Mouse (Mus musculus): ENCODE measurements around the gene Sacm1l. TPM values are rescaled to one million over a fixed set of nuclear protein-coding genes. Genes with fewer than 3 reads are reported as not detected.

Gene Sacm1l
- polyA plus RNA-seq, 1 experiment from 2014 or later, result 74.4 TPM

DNA sequence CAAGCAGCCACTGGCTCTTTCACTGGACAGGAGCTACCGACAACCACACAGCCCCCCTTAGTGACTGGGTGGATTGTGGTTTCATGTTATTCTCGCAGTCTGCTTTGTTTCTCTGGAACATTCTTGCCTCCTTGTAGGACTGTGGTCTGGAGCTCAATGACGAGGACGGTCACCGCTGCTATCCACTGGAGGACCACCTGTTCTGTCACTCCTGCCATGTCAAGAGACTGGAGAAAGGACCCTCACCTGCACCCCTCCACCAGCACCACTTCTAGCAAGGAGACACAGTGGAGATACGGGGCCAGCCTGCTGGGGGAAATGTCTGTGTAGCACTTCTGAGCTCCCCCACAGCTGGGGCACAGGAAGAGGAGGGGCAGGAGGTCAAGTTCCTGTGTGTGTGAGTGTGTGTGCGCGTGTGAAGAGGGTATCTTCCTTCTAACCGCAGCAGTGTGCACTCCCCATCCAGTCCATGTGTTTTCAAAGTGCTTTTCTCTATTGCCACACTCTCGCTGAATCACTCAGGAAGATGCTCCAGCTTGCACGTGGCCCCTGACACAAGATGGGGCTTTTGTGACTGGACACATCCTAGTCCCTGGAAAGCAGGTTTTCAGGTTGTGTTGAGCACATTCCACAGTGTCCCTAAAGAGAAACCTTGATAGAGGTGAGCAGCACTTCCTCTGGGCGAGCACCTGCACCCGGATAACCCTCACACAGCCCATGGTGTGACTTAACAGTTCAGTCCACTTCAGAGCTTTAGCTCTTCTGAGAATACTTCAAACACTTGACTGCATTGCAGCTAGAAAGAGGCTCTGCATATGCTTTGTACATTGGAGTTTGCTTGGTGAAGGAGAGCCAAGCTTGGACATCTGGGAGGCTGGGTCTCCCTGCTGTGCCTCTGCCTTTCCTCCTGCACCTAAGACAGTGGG, 10.3 kb upstream of the Sacm1l start:
- WGBS, result 78% methylated on average over 13 of the region's 13 CpGs
- Histone ChIP-seq H3K27ac (ENCODE audit: low read length) (no peak overlapping the region), H3K36me3 (ENCODE audit: control insufficient read depth, insufficient read depth, low read length) (peaks cover 25% of the 10 kb centered on the region), H3K4me2 (ENCODE audit: low read depth, low read length) (no peak overlapping the region), H3K4me3 (ENCODE audit: low read length) (no peak overlapping the region), H3K9me3 (ENCODE audit: control insufficient read depth, low read length) (no peaks in the 10 kb centered on the region), H3K4me1 (ENCODE audit: control insufficient read depth, insufficient read depth, low read length) (0 out of 2 replicates have a peak, but pooled peaks cover 4% of the 10 kb centered on the region), H3K27me3 (replicated peaks; ENCODE audit: control insufficient read depth, insufficient read depth, low read length) (no peaks in the 10 kb centered on the region), H3K9ac (ENCODE audit: low read depth, low read length) (no peak overlapping the region)
- ATAC-seq, result no peak

GRCm38 (mm10) chr9:123520735-123521134, 8.8 kb upstream of the Sacm1l start:
- peak; percentile 57 for ATAC-seq
- H3K27me3 ChIP-seq (replicated peaks; ENCODE audit: control insufficient read depth, insufficient read depth, low read length), result no peaks in the 10 kb centered on the region
- peak overlapping the region; percentile 34; the same call in 1 of the 2 replicates for H3K27ac ChIP-seq (ENCODE audit: low read length)
- H3K4me1 ChIP-seq (ENCODE audit: control insufficient read depth, insufficient read depth, low read length), result peaks cover 6% of the 10 kb centered on the region; the same call in 1 of the 2 replicates
- H3K9me3 ChIP-seq (ENCODE audit: control insufficient read depth, low read length), result no peaks in the 10 kb centered on the region
- no peak overlapping the region for H3K9ac ChIP-seq (ENCODE audit: low read depth, low read length)
- H3K4me3 ChIP-seq (ENCODE audit: low read length), result no peak overlapping the region
- peaks cover 25% of the 10 kb centered on the region for H3K36me3 ChIP-seq (ENCODE audit: control insufficient read depth, insufficient read depth, low read length)
- WGBS, result 59% methylated on average over 3 of the region's 3 CpGs
- H3K4me2 ChIP-seq (ENCODE audit: low read depth, low read length), result no peak overlapping the region

- Histone ChIP-seq H3K36me3 (ENCODE audit: control insufficient read depth, insufficient read depth, low read length) (peaks cover 11% of the 10 kb centered on the region), H3K27me3 (replicated peaks; ENCODE audit: control insufficient read depth, insufficient read depth, low read length) (no peaks in the 10 kb centered on the region)
- no peak for ATAC-seq
Observed at GRCm38 (mm10) chr9:123523676-123524075, 5.9 kb upstream of the Sacm1l start.

DNA sequence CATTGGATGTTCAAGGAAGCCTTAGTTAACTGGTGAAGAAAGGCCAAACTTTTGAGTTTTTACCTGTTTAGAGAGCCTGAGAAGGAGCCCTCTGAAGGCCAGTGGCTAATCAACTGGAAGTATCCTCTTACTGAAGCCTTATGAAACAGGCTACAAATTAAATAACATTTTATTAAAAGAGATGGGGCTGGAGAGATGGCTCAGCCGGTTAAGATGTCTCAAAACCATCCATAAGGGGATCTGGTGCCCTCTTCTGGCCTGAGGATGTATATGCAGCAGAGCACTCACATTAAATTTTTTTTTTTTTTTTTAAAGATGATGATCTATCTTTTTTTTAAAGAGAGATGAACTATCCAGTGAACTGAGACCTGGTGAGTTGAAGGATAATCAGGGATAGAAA, 4.5 kb upstream of the Sacm1l start:
- H3K4me2 ChIP-seq (ENCODE audit: low read depth, low read length), result no peak overlapping the region
- no peak overlapping the region for H3K27ac ChIP-seq (ENCODE audit: low read length)
- H3K36me3 ChIP-seq (ENCODE audit: control insufficient read depth, insufficient read depth, low read length), result no peaks in the 10 kb centered on the region
- 2% methylated on average over 1 of the region's 1 CpGs for WGBS
- no peak overlapping the region for H3K4me3 ChIP-seq (ENCODE audit: low read length)
- no peaks in the 10 kb centered on the region for H3K27me3 ChIP-seq (replicated peaks; ENCODE audit: control insufficient read depth, insufficient read depth, low read length)
- H3K9me3 ChIP-seq (ENCODE audit: control insufficient read depth, low read length), result no peaks in the 10 kb centered on the region
- H3K4me1 ChIP-seq (ENCODE audit: control insufficient read depth, insufficient read depth, low read length), result peaks cover 6% of the 10 kb centered on the region; the same call in 1 of the 2 replicates
- no peak for ATAC-seq
- no peak overlapping the region for H3K9ac ChIP-seq (ENCODE audit: low read depth, low read length)

More at GRCm38 (mm10) chr9:123523676-123524075, 5.9 kb upstream of the Sacm1l start:
- 43% methylated on average over 3 of the region's 3 CpGs for WGBS
- H3K9ac ChIP-seq (ENCODE audit: low read depth, low read length), result no peak overlapping the region
- peaks cover 6% of the 10 kb centered on the region; the same call in 1 of the 2 replicates for H3K4me1 ChIP-seq (ENCODE audit: control insufficient read depth, insufficient read depth, low read length)
- no peak overlapping the region for H3K27ac ChIP-seq (ENCODE audit: low read length)
- no peaks in the 10 kb centered on the region for H3K9me3 ChIP-seq (ENCODE audit: control insufficient read depth, low read length)
- H3K4me3 ChIP-seq (ENCODE audit: low read length), result no peak overlapping the region
- H3K4me2 ChIP-seq (ENCODE audit: low read depth, low read length), result no peak overlapping the region

DNA sequence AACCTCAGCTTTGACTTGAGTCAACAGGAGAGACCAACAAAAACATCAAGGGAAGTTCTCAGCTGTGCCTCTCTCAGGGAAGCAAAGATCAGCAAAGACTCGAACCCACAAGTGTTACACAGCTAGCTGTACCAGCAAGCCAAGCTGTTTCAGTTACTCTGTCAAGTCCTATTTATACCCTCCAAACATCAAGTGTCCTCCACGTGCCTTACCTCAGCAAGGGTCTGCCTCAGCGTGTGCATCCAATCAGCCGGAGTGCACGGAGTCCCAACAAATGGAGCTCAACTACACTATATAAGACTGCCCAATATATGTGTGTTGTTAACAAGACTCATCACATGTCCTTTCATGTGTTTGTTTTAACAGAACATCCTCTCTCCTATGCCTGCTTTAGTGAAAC, 3.1 kb upstream of the Sacm1l start:
- no peaks in the 10 kb centered on the region for H3K27me3 ChIP-seq (replicated peaks; ENCODE audit: control insufficient read depth, insufficient read depth, low read length)
- no peak overlapping the region for H3K9ac ChIP-seq (ENCODE audit: low read depth, low read length)
- ATAC-seq, result no peak
- no peak overlapping the region for H3K27ac ChIP-seq (ENCODE audit: low read length)
- 79% methylated on average over 5 of the region's 5 CpGs for WGBS
- H3K4me1 ChIP-seq (ENCODE audit: control insufficient read depth, insufficient read depth, low read length), result peaks cover 2% of the 10 kb centered on the region; the same call in 1 of the 2 replicates
- no peak overlapping the region for H3K4me3 ChIP-seq (ENCODE audit: low read length)
- H3K4me2 ChIP-seq (ENCODE audit: low read depth, low read length), result no peak overlapping the region
- H3K9me3 ChIP-seq (ENCODE audit: control insufficient read depth, low read length), result no peaks in the 10 kb centered on the region
- H3K36me3 ChIP-seq (ENCODE audit: control insufficient read depth, insufficient read depth, low read length), result no peaks in the 10 kb centered on the region

GRCm38 (mm10) chr9:123528087-123528925, 1.3 kb upstream of the Sacm1l start:
- H3K4me1 ChIP-seq (ENCODE audit: control insufficient read depth, insufficient read depth, low read length), result peaks cover 4% of the 10 kb centered on the region; the same call in 1 of the 2 replicates
- H3K36me3 ChIP-seq (ENCODE audit: control insufficient read depth, insufficient read depth, low read length), result no peaks in the 10 kb centered on the region
- H3K27me3 ChIP-seq (replicated peaks; ENCODE audit: control insufficient read depth, insufficient read depth, low read length), result no peaks in the 10 kb centered on the region
- WGBS, result 29% methylated on average over 6 of the region's 6 CpGs
- ATAC-seq, result no peak
- H3K9ac ChIP-seq (ENCODE audit: low read depth, low read length), result peak overlapping the region; percentile 70
- H3K4me2 ChIP-seq (ENCODE audit: low read depth, low read length), result peak overlapping the region; percentile 80
- H3K4me3 ChIP-seq (ENCODE audit: low read length), result peak overlapping the region; percentile 59
- H3K27ac ChIP-seq (ENCODE audit: low read length), result peak overlapping the region; percentile 98
- H3K9me3 ChIP-seq (ENCODE audit: control insufficient read depth, low read length), result no peaks in the 10 kb centered on the region

DNA sequence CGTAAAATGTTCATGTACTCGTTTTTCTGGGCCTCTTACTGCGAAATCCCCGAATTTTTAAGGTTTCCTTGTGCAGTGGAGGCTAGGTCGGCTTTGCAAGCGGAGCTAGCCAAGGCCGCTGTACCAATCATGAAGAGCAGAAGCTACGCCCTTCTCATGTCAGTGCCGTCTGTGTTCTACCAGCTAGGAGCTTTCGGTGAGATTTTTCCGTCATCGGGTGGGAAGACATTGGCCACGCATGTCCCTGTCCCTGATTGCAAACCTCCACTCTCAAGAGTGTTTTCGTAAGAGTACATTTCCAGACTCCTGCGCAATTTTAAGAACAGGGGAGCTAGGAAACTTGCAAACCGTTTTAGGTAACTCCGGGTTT, 648 bp upstream of the Sacm1l start:
- ATAC-seq, result peak; percentile 54
- no peaks in the 10 kb centered on the region for H3K9me3 ChIP-seq (ENCODE audit: control insufficient read depth, low read length)

DNA sequence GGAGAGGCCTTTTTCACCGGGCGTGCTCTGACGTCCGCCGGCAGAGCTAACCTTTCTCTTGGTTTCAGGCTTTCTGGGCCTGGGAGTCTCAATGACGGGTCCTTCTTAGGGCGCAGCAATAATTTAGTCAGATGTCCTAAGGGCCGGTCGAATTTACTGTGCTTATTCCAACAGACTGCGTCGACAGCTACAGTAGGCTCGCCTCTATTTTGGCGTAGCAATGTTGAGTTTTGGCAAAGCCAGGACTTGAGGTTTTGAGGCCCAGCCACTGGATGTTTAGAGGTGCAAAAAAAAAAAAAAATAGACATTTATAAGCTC, 558 bp downstream of the Sacm1l start:
- peak overlapping the region; percentile 57 for H3K4me2 ChIP-seq (ENCODE audit: low read depth, low read length)
- ATAC-seq, result no peak
- H3K4me1 ChIP-seq (ENCODE audit: control insufficient read depth, insufficient read depth, low read length), result peaks cover 2% of the 10 kb centered on the region; the same call in 1 of the 2 replicates
- no peaks in the 10 kb centered on the region for H3K36me3 ChIP-seq (ENCODE audit: control insufficient read depth, insufficient read depth, low read length)
- WGBS, result 0% methylated on average over 13 of the region's 13 CpGs
- H3K27ac ChIP-seq (ENCODE audit: low read length), result peak overlapping the region; percentile 94
- no peaks in the 10 kb centered on the region for H3K27me3 ChIP-seq (replicated peaks; ENCODE audit: control insufficient read depth, insufficient read depth, low read length)
- H3K9me3 ChIP-seq (ENCODE audit: control insufficient read depth, low read length), result no peaks in the 10 kb centered on the region
- peak overlapping the region; percentile 96 for H3K9ac ChIP-seq (ENCODE audit: low read depth, low read length)
- H3K4me3 ChIP-seq (ENCODE audit: low read length), result peak overlapping the region; percentile 100

More for the DNA sequence above, 648 bp upstream of the Sacm1l start:
- Histone ChIP-seq H3K4me2 (ENCODE audit: low read depth, low read length) (peak overlapping the region; percentile 80), H3K4me3 (ENCODE audit: low read length) (peak overlapping the region; percentile 59), H3K27me3 (replicated peaks; ENCODE audit: control insufficient read depth, insufficient read depth, low read length) (no peaks in the 10 kb centered on the region), H3K27ac (ENCODE audit: low read length) (peak overlapping the region; percentile 98), H3K4me1 (ENCODE audit: control insufficient read depth, insufficient read depth, low read length) (peaks cover 4% of the 10 kb centered on the region; the same call in 1 of the 2 replicates), H3K9ac (ENCODE audit: low read depth, low read length) (peak overlapping the region; percentile 70), H3K36me3 (ENCODE audit: control insufficient read depth, insufficient read depth, low read length) (no peaks in the 10 kb centered on the region)
- WGBS, result under 1% methylated on average over 17 of the region's 17 CpGs

- H3K4me2 ChIP-seq (ENCODE audit: low read depth, low read length), result peak overlapping the region; percentile 57
- H3K36me3 ChIP-seq (ENCODE audit: control insufficient read depth, insufficient read depth, low read length), result no peaks in the 10 kb centered on the region
- H3K4me1 ChIP-seq (ENCODE audit: control insufficient read depth, insufficient read depth, low read length), result peaks cover 2% of the 10 kb centered on the region; the same call in 1 of the 2 replicates
- 35% methylated on average over 11 of the region's 11 CpGs for WGBS
- ATAC-seq, result no peak
- H3K9me3 ChIP-seq (ENCODE audit: control insufficient read depth, low read length), result no peaks in the 10 kb centered on the region
- H3K27me3 ChIP-seq (replicated peaks; ENCODE audit: control insufficient read depth, insufficient read depth, low read length), result no peaks in the 10 kb centered on the region
- peak overlapping the region; percentile 100 for H3K4me3 ChIP-seq (ENCODE audit: low read length)
- H3K9ac ChIP-seq (ENCODE audit: low read depth, low read length), result peak overlapping the region; percentile 96
- peak overlapping the region; percentile 94; the same call in 1 of the 2 replicates for H3K27ac ChIP-seq (ENCODE audit: low read length)
Observed at GRCm38 (mm10) chr9:123530566-123531130, 1.1 kb downstream of the Sacm1l start.

All from intestine, embryonic 16.5 days (tissue).